Mouse (Mus musculus): ENCODE results near the gene Smad1.

- no peak for TF ChIP-seq CTCF (IDR thresholded peaks at IDR 0.05; ENCODE audit: low read depth)
- TF ChIP-seq EP300 (IDR thresholded peaks at IDR 0.05; ENCODE audit: low read depth), result no peak
Observed at GRCm38 (mm10) chr8:79396911-79397310, 2.4 kb downstream of the Smad1 start.
